Mouse (Mus musculus) T-helper 17 cell (primary cell): ENCODE data around the gene Rxrb.

ENCODE experiments used
- in situ Hi-C, 2 experiments: fragments of 300-600 bp; cut with MboI, MseI; formaldehyde crosslinking; loops; 1 replicate in 1 of 2; 2 replicates in 1 of 2; pipeline ENCODE4 v1.15.1; 2025; ENCODE audit warnings: high pct_unique_total_duplicates in 2 of 2

Gene Rxrb

DNA sequence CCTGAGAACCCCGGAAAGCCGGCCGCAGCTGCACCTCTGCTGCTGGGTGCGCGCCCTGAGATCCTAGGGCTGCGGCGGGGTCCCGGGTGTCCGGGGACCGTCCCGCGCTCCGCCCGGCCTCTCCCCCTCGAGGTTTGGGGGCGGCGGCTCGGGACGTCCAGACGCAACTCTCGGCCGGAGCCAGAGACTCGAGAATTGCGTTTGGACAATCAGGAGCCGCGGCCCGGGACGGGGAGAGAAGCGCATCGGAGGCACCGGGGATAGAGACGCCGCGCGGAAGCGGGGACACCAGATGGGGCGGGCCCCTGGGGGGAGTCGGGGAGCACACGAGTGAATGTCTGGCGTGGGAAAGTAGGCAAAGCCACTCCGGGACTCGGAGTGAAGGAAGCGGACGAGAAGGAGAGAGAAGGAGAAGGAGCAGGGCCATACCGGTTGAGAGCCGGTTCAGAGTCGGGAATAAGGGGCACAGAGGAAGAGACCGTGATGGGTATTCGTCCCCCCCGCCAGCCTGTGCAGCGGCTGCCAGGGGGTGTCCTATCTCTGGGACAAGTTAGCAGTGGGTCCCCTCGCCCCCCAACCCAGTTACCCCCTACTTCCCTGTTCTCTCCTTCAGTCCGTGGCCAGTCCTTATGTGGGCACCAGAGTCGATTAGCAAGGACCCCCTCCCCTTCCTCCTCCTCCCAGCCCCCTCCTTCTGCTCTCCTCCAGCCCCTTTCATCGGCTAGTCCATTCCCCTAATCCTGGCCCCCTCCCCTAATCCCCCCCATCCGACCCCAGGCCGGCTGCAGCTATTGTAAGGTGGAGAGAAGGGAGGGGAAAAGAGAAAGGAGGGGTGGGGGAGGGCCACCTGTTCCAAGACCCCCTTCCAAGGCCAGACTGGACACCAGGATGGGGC is 6.5 kb upstream of the Rxrb start:
- in situ Hi-C loops: no loop called here

DNA sequence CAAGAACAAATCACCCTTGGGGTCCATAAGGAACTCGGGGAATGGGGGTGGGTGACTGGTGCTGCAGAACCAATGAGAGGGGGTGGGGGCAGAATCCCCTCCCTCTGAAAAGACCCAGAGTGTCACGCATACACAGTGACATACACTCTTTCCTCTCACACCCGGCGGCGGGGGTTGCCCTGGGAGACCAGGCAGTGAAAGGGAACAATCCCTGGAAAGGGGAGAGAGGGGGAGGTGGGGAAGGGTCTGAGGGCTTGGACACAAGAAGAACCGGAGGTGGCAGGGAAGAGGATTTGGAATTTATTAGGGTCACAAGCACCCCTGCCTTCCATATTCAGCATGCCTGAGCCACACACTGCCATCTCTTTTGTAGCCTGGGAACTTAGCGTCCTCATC is 5.9 kb upstream of the Rxrb start:
- in situ Hi-C loops: no loop called here

DNA sequence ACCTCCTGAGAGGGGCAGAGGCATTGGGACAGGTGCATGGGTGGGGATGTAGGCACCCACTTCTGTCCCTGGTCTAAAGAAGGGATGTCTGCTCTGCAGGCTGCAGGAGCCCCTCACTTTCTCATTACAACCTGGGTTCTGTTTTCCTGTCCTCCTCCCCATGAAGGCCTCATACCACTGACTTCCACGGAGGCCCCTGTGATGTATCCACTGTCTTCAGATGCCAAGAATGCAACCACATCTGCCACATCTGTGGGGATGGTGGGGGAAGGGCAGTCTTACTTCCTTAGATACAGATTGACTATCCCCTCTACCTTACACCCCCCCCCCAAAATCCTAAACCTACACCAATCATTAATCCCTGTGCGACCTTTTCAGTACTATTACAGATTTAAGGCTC is 5.4 kb upstream of the Rxrb start:
- in situ Hi-C loops: no loop called here

DNA sequence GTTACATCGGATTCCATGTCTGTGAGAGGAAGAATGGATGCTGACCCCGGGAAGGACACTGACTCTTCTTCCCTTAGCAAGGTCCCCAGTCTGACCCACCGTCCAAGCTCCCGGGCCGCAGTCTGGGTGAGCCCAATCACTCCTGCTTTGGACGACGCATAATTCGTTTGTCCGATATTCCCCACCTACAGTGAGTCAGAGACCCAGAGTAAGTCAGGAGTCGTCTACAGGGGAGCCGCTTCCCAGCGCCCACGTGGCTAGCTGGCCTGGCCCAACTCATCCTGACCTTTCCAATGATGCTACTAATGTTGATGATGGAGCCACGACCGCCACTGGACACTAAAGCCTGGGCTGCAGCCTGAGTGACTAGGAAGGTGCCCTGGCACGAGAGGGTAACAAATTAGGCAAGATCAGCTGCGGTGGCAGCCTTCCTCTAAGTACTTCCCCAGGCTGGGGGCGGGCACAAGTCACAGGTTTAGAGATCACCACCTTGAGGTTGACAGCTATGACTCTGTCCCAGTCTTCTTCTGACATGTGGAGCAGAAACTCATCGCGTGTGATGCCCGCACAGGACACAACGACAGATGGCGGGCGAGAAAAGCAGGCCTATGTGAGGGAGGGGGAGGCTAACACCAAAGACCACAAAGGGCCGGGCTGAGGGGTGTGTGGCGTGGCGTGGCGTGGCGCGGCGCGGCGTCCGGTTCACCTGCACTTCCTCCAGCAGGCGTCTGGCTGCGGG is 4.5 kb upstream of the Rxrb start:
- in situ Hi-C loops: no loop called here

DNA sequence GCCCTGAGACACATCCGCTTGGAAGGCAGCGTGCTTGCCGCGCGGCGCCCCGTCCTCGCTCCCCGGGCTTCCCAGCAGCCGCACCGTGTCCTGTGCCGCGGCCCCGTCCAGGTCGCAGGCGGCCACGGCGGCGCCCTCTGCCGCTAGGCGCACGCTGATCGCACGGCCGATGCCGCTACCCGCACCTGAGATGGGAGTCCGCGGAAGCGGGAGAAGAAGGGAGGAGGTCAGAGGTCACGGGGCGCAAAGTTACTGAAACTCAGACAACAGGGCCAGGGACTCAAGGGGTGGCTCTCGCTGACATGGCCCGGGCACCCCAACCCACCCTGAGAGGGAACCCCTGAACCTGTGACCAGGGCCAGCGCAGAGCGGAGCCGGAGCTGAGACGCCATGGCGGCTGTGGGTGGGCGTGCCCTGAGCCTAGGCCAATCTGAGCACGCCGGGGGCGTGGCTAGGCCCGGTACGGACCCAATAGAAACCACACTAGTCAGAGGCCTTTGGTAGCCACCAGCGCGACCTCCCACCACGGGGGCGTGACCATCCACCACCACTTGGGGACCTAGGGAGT is 3.9 kb upstream of the Rxrb start, which contains the start of gene H2-Ke6:
H2-Ke6 (minus strand) TSS at position 405 of the 568 bp plus-strand sequence.
- in situ Hi-C loops: no loop called here

DNA sequence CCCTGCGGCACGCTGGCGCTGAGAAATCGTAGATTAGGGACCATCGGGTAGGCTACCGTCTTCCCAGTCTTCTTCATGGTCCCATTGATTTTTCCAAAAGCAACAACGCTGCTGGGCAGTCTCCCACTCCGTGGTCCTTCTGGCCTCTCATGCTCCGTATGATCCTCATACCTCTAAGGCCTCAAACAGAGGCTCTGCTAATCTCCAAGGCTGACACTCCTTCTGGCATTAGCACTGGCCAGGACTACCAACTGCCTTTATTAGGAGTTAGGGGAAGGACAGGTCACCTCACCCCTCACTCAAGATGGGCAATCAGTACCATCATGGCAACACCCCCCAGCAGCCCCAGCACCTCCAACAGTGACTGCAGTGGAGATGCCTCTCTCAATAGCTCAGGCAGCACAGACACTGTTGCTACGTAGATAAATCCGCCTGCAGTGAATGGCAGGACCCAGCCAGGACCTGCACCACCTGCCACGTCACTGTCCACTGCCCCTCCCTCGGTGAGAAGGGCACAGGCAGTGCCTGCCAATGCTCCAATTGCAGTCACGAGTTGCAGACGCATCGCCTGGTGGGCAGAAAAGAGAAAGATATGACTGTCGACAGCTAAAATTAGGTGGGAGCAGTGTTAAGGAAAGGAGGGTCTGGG is 3.0 kb upstream of the Rxrb start:
- in situ Hi-C loops: no loop called here

DNA sequence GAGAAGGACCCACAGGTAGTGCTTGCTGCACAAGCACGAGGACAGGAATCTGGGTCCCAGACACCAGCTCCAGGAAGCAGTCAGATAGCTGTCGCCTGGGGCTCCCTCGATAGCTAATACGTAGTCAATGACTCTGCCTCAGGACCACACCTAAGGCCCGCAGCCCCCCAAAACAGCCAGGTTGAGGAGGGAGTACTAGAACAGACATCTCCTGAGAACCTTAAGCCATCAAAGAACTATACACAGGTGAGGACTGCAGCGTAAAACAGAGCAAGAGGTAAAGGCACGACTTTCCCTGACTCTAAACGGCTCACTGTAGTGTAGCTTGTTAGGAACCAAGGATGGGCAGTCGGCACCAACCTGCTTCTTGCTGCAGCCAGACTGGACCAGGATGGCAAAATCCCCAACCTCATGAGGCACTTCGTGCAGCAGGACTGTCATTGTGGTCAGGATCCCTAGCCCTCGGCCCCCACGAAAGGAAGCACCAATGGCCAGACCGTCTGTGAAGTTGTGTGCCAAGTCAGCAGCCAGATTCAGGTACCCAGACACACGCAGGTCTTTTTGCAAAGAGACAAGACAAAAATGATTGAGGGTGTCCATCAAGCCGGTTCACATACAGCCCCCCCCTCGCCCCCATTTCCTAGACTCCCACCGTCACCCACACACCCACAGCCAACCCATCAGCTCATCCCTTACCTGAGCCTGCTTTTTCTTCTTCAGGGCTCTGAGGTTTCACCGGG is 2.3 kb upstream of the Rxrb start:
- in situ Hi-C loops: no loop called here

DNA sequence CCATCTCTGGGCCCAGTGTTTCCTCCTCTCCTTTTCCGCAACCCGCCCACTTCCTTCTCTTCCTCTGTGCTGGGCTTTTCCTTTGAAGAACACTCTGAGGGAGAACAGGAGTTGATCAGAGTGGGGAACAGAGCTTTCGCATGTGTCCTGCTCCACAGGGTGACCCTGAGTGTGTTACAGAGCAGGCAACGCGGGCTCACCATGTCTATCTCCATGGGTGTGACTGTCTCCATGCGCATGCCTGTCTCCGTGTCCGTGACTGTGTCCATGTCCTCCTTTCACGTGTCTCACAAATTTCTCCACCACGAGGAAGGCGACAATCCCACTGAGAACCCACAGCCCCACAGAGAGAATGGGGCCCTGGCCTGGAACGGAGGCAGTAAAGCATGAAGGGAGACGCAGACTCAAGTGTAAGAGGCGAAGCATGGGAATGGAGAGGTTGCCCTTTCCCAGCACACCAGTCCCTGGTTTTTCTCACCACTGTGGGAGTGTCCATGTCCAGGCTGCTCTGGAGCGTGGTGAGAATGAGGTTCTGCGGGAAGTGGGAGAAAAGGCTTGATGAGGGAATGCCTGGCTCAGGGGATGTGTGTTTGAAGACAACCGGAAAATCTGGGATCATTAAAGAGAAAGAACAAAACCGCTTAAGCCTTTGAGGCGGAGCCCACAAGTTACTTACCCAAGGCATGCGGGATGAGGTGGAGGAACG is 1.6 kb upstream of the Rxrb start:
- in situ Hi-C loops: no loop called here

DNA sequence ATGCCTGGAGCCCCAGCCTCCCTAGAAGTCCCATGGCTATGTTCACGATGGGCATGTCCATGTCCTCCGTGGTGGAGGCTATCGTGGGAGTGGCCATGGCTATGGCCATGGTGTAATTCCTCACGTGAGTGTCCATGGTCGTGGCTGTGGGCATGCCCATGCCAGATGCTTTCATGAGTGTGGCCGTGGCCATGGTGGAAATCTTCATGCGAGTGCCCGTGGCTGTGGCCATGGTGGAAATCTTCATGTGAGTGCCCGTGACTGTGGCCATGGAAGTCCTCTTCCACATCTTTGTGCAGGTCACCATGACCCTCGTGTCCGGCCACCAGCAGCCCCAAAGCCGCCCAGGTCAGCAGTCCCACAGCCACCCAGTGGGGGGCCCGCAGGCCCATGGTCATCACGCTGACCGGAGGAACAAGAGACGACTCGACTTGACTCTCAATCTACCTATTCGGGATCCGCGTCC is 718 bp upstream of the Rxrb start:
- in situ Hi-C loops: no loop called here

DNA sequence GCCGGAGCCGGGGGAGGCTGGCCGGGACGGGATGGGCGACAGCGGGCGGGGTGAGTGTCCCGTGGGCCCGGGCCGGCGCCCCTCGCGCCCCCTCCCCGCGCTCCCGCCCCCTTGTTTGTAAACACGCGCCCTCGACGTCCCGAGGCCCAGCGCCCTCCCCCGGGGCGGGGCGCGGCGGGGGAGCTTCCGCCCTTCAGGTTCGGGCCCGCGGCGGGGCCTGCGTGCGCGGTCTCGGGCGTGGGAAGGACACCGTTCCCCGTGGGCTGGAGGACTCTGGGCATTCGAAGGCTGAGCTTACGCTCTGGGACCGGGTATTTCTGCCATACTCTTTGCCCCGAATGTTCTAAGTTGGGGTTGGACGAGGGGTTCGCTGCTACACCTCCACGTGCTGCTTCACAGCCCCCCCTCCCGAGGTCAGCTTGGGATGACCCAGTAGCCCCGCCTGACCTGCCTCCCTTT is 591 bp downstream of the Rxrb start:
- in situ Hi-C loops: no loop called here

DNA sequence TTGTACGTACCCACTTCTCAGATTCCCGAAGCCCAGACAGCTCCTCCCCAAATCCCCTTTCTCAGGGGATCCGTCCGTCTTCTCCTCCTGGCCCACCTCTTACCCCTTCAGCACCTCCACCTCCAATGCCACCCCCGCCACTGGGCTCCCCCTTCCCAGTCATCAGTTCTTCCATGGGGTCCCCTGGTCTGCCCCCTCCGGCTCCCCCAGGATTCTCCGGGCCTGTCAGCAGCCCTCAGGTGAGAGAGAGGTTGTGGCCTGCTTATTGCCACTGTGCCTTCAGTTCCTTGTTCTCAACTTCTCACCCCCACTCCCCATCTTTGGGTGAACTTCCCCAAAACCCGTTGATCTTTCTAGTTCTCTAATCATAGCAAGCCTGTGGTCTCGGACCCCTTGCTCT is 1.2 kb downstream of the Rxrb start:
- in situ Hi-C loops: no loop called here

DNA sequence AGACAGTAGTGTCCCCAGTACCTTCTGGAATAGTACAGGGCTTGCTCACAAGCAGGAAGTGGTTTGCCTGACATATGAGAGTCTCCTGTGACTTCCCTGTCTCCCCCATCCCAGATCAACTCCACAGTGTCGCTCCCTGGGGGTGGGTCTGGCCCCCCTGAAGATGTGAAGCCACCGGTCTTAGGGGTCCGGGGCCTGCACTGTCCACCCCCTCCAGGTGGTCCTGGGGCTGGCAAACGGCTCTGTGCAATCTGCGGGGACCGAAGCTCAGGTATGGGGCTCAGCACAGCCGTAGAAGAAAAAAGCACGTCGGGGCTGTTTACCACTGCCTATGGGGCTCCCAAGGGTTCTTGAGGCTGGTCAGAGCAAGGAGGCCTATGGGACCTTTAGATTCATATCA is 1.8 kb downstream of the Rxrb start:
- in situ Hi-C loops: no loop called here

DNA sequence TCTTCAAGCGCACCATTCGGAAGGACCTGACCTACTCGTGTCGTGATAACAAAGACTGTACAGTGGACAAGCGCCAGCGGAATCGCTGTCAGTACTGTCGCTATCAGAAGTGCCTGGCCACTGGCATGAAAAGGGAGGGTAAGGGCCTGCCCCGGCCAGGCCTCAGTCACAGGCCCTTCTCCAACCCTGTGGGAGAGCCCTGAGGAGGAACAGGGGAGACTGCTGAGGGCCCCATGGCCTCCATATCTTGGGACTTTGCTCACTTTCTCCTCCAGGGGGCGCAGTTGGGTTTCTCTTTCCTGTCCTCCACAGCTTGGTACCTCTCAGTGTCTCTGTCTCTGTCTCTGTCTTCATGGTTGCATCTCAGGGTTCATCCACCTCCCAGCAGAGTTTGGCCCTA is 2.5 kb downstream of the Rxrb start:
- in situ Hi-C loops: no loop called here

DNA sequence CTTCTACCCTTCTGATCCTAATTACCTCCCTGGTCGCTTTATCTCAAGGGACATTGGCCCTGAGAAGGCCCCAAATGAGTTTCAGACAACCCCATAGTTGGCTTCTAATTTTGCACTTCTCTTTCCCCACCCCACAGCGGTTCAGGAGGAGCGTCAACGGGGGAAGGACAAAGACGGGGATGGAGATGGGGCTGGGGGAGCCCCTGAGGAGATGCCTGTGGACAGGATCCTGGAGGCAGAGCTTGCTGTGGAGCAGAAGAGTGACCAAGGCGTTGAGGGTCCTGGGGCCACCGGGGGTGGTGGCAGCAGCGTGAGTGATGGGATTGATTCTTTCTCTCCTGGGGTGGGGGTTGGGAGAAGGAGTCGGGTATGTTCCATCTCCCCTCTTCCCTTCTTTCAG is 3.9 kb downstream of the Rxrb start:
- in situ Hi-C loops: loop anchor here in 1 of 2 experiments (5.0 kb wide), 1 partner anchor 132 kb away; no protein-coding TSS in a partner anchor

DNA sequence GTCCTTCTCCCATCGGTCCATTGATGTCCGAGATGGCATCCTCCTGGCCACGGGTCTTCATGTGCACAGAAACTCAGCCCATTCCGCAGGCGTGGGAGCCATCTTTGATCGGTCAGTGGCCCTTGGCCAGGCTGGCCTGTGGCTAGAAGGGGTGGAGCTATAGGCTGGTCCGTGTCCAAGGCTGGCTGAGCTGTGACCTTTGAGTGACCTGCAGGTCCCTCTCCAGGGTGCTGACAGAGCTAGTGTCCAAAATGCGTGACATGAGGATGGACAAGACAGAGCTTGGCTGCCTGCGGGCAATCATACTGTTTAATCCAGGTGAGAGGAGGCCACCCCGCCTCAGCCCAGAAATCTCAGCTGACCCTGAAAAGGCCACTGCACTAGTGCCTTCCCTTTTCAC is 5.0 kb downstream of the Rxrb start:
- in situ Hi-C loops: loop anchor here in 1 of 2 experiments (5.0 kb wide), 1 partner anchor 131 kb away; no protein-coding TSS in a partner anchor

DNA sequence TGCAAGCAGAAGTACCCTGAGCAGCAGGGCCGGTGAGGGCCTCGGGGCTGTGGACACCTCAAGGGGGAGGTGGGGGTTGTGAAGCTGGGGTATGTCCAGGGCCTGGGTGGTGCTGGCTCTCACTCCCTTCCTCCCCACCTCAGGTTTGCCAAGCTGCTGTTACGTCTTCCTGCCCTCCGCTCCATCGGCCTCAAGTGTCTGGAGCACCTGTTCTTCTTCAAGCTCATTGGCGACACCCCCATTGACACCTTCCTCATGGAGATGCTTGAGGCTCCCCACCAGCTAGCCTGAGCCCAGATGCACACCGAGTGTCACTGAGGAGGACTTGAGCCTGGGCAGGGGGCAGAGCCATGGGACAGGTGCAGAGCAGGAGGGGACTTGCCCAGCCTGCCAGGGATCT is 5.6 kb downstream of the Rxrb start:
- in situ Hi-C loops: loop anchor here in 1 of 2 experiments (5.0 kb wide), 1 partner anchor 130 kb away; no protein-coding TSS in a partner anchor

DNA sequence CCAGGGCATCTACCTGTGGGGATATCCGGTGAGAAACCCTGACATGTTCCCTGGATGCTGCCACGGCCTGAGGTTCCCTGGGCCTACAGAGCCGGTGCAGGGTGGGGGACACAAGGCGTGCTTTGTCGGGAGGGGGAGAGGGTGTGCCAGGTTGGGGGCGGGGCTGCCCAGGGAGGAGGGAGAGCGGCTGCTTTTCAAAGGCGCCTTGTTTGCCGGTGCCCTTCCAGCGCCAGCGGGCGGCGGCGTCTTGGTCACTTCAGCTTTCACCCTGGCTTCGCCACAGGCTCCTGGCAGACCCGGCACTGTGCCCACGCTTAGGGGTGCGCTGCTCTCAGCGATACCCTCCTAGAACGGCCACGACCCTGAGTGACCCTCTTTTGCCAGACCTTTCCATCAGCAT is 6.8 kb downstream of the Rxrb start:
- in situ Hi-C loops: loop anchor here in 1 of 2 experiments (5.0 kb wide), 1 partner anchor 129 kb away; no protein-coding TSS in a partner anchor

DNA sequence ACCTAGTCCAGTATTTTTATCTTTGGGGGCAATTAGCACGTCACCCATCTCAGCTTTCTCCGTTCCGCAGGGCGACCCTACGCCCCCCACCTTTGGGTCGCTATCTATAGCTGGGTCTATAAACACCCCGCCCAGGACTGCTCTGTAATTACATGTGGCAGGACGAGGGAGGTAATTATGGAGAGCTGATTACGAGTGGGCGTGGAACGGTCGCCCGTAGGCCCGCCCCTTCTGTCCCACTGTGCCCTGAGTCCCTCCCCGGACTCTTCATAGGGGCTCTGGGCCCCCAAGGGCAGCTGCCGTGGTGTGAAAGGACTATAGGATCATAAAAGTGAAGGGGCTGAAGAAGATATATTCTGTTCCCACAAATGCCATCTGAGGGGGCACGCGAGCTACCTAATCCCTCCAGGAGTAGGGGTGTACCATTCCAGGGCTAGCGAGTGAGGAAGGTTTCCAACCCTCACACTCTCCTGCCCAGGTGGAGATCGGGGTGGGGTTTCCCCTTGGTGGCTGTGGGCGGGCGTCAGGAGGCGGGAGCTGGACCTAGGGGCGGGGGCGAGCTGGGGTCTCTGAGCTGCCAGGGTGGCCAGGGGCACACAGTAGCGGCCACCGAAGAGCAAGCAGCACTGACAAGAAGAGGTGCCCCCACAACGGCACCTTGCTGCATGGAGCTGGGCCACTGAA is 7.4 kb downstream of the Rxrb start, which contains the start of gene Col11a2:
Col11a2 (plus strand) TSS at position 560 of the 684 bp plus-strand sequence.
- in situ Hi-C loops: loop anchor here in 1 of 2 experiments (5.0 kb wide), 1 partner anchor 128 kb away; no protein-coding TSS in a partner anchor
